Mouse (Mus musculus): ENCODE results near the gene Sytl1.

DNA sequence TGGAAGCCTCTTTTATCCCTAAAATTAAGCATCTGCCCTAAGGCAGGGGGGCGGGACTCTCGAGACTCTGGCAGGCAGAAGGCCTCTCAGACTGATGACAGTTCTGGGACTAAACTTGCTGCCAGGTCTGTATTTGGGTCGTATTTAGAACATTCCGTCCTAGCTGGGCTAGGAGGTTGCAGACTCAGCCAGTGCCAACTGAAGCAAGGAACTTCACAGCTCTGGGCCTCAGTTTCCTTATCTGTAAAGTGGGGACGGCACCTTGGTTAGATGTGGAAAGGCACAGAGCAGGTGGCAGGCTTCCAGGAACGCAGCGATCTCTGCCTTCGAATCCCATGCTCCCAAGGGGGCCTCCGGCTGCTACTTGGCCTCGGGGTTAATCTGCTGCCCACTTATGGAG, 36.8 kb downstream of the Sytl1 start:
- no peak for TF ChIP-seq ZNF384 (IDR thresholded peaks at IDR 0.05; ENCODE audit: low read depth, low read length)
- no peak for TF ChIP-seq CHD2 (IDR thresholded peaks at IDR 0.05; ENCODE audit: low read depth, low read length)
- no peak for TF ChIP-seq HCFC1 (IDR thresholded peaks at IDR 0.05; ENCODE audit: borderline replicate concordance, insufficient read depth, low read length)
- no peak for TF ChIP-seq ZC3H11A (IDR thresholded peaks at IDR 0.05; ENCODE audit: borderline replicate concordance, low read depth, low read length)
- TF ChIP-seq MAFK (IDR thresholded peaks at IDR 0.05; ENCODE audit: insufficient read depth, low read depth, low read length), result no peak
